Mouse (Mus musculus) limb, embryonic 15.5 days (tissue): Measurements from ENCODE around the gene Slco1a1. TPM values are rescaled to one million over a fixed set of nuclear protein-coding genes. Genes with fewer than 3 reads are reported as not detected.

Source experiments
- ATAC-seq: fragments of 200-750 bp; cut with Nextera tagmentation; 2 replicates; pipeline ENCODE4 v1.8.0; 2017; ENCODE audit warnings: low read depth, moderate TSS enrichment; ENCODE audit not compliant: insufficient number of reproducible peaks, low FRiP score, low TSS enrichment
- H3K27ac ChIP-seq: fragments of 300-500 bp; sonication (generic); 2 replicates; pipeline ENCODE4 v1.5.1; 2015; ENCODE audit warnings: moderate library complexity, mild to moderate bottlenecking, inconsistent platforms
- H3K27me3 ChIP-seq: fragments of 300-500 bp; sonication (generic); 2 replicates; pipeline ENCODE4 v1.6.1; 2015; ENCODE audit warnings: inconsistent platforms
- H3K36me3 ChIP-seq: fragments of 300-500 bp; sonication (generic); 2 replicates; pipeline ENCODE4 v1.6.1; 2015; ENCODE audit warnings: inconsistent platforms
- H3K4me1 ChIP-seq: fragments of 300-500 bp; sonication (generic); 2 replicates; pipeline ENCODE4 v1.6.1; 2015; ENCODE audit warnings: inconsistent platforms
- H3K4me2 ChIP-seq: fragments of 300-500 bp; sonication (generic); 2 replicates; pipeline ENCODE4 v1.6.1; 2015; ENCODE audit warnings: mild to moderate bottlenecking, inconsistent platforms
- H3K4me3 ChIP-seq: fragments of 300-500 bp; sonication (generic); 2 replicates; pipeline ENCODE4 v1.5.1; 2015; ENCODE audit warnings: mild to moderate bottlenecking, inconsistent platforms
- H3K9ac ChIP-seq: fragments of 300-500 bp; sonication (generic); 2 replicates; pipeline ENCODE4 v1.6.1; 2015; ENCODE audit warnings: inconsistent platforms
- H3K9me3 ChIP-seq: fragments of 300-500 bp; sonication (generic); 2 replicates; pipeline ENCODE4 v1.6.1; 2016; ENCODE audit warnings: inconsistent platforms
- WGBS: fragments of 180-500 bp; shearing (Covaris S2); methylation state at CpG from one replicate; pipeline ENCODE4 v1.1.7; 2015; 5-methylcytosine and 5-hydroxymethylcytosine counted together
- polyA plus RNA-seq: library from polyadenylated mRNA; unstranded; fragments of >200 nt; fragmentation: Nextera tagmentation; extraction: Ambion mirVana; gene quantifications from 2 replicates; pipeline ENCODE4 v1.2.1, GENCODE M21; 2015

Slco1a1 gene
- polyA plus RNA-seq, 1 experiment from 2014 or later: not detected

GRCm38 (mm10) chr6:141868735-141869134 is 78.0 kb downstream of the Slco1a1 start:
- ATAC-seq: no peak
- no peak overlapping the region for H3K27ac ChIP-seq
- H3K4me1 ChIP-seq: no peaks in the 10 kb centered on the region
- H3K9me3 ChIP-seq: no peaks in the 10 kb centered on the region
- no peak overlapping the region for H3K4me2 ChIP-seq
- WGBS: 81% methylated on average over 5 of the region's 5 CpGs
- no peak overlapping the region for H3K9ac ChIP-seq
- H3K27me3 ChIP-seq: no peaks in the 10 kb centered on the region
- no peaks in the 10 kb centered on the region for H3K36me3 ChIP-seq
- H3K4me3 ChIP-seq: no peak overlapping the region

GRCm38 (mm10) chr6:141866026-141866425 is 80.7 kb downstream of the Slco1a1 start:
- ATAC-seq: no peak
- Histone ChIP-seq H3K4me2 (no peak overlapping the region), H3K27ac (no peak overlapping the region), H3K4me3 (no peak overlapping the region), H3K9me3 (no peaks in the 10 kb centered on the region), H3K4me1 (no peaks in the 10 kb centered on the region), H3K36me3 (no peaks in the 10 kb centered on the region), H3K27me3 (no peaks in the 10 kb centered on the region), H3K9ac (no peak overlapping the region)
- 80% methylated on average over 5 of the region's 5 CpGs for WGBS

- ATAC-seq: no peak
- no peak overlapping the region for H3K4me2 ChIP-seq
- H3K9ac ChIP-seq: no peak overlapping the region
- H3K27ac ChIP-seq: no peak overlapping the region
- no peaks in the 10 kb centered on the region for H3K27me3 ChIP-seq
- no peaks in the 10 kb centered on the region for H3K4me1 ChIP-seq
- no peak overlapping the region for H3K4me3 ChIP-seq
- H3K9me3 ChIP-seq: no peaks in the 10 kb centered on the region
- no peaks in the 10 kb centered on the region for H3K36me3 ChIP-seq
- 83% methylated on average over 8 of the region's 8 CpGs for WGBS
These were observed 88.8 kb downstream of the Slco1a1 start for GRCm38 (mm10) chr6:141857735-141858531.

Other genes starting within 250 kb of the Slco1a1 start
- 0.67 and 0.97 TPM in 2 replicates for gene Gm5724, start 173.2 kb downstream of the Slco1a1 start, polyA plus RNA-seq
- 0.06 and 0.20 TPM in 2 replicates for gene Slco1a4, start 90.8 kb downstream of the Slco1a1 start, polyA plus RNA-seq
- not detected in 2 replicates for gene Gm6614, start 64.5 kb upstream of the Slco1a1 start, polyA plus RNA-seq